Mouse (Mus musculus) liver, adult 2 months (tissue): ENCODE measurements around the gene Arpc3. TPM values are rescaled to one million over a fixed set of nuclear protein-coding genes. Genes with fewer than 3 reads are reported as not detected.

ENCODE experiments used
- DNase-seq: peaks from one replicate; pipeline ENCODE4 v3.0.0-alpha.2; 2011; ENCODE audit warnings: low read depth, low spot score; ENCODE audit errors: extremely low read depth
- H3K27ac ChIP-seq: fragments of 200-500 bp; replicated peaks from 2 replicates; pipeline ENCODE4 v1.5.1; 2012; ENCODE audit warnings: low read depth, mild to moderate bottlenecking, control low read depth, inconsistent platforms, low read length; ENCODE audit not compliant: insufficient read depth
- H3K27me3 ChIP-seq: fragments of 200-500 bp; 2 replicates; pipeline ENCODE4 v1.6.1; 2012; ENCODE audit warnings: mild to moderate bottlenecking, moderate library complexity, low read length, inconsistent platforms; ENCODE audit not compliant: control insufficient read depth, insufficient read depth
- H3K36me3 ChIP-seq: fragments of 200-500 bp; 2 replicates; pipeline ENCODE4 v1.6.1; 2012; ENCODE audit warnings: low read length, inconsistent platforms; ENCODE audit not compliant: control insufficient read depth, insufficient read depth
- H3K4me1 ChIP-seq: fragments of 200-500 bp; 2 replicates; pipeline ENCODE4 v1.6.1; 2011; ENCODE audit warnings: low read length; ENCODE audit not compliant: control insufficient read depth, insufficient read depth
- H3K4me3 ChIP-seq: fragments of 200-500 bp; 2 replicates; pipeline ENCODE4 v1.5.1; 2011; ENCODE audit warnings: low read depth, mild to moderate bottlenecking, control low read depth, low read length, moderate library complexity; ENCODE audit not compliant: insufficient read depth
- H3K79me2 ChIP-seq: fragments of 200-500 bp; 2 replicates; pipeline ENCODE4 v1.6.1; 2012; ENCODE audit warnings: inconsistent platforms, mild to moderate bottlenecking, low read length, moderate library complexity; ENCODE audit not compliant: control insufficient read depth, insufficient read depth
- H3K9ac ChIP-seq: fragments of 200-500 bp; 2 replicates; pipeline ENCODE4 v1.6.1; 2012; ENCODE audit warnings: low read depth, mild to moderate bottlenecking, control low read depth, inconsistent platforms, low read length
- CTCF ChIP-seq: fragments of 200-500 bp; IDR thresholded peaks from 2 replicates; pipeline ENCODE4 v1.5.1; 2011; ENCODE audit warnings: low read depth, low read length, control low read depth
- POLR2A ChIP-seq: fragments of 200-500 bp; IDR thresholded peaks from 2 replicates; pipeline ENCODE4 v1.6.1; 2011; ENCODE audit warnings: low read length, control low read depth; ENCODE audit not compliant: insufficient read depth; ENCODE audit errors: extremely low read depth
- WGBS: fragments of 180-500 bp; shearing (Covaris S2); methylation state at CpG from one replicate; pipeline ENCODE4 v1.1.7; 2018; 5-methylcytosine and 5-hydroxymethylcytosine counted together
- polyA plus RNA-seq: library from polyadenylated mRNA; depleted of rRNA; stranded (reverse); fragments of >200 nt; gene quantifications from 2 replicates; pipeline ENCODE4 v1.2.3, GENCODE M21; 2012
- total RNA-seq: library from RNA; depleted of rRNA; stranded (reverse); fragments of >200 nt; gene quantifications from 2 replicates; pipeline ENCODE4 v1.2.3, GENCODE M21; 2014

The Arpc3 gene
- total and polyA plus RNA-seq, 2 experiments: 119 to 121 TPM

GRCm38 (mm10) chr5:122448869-122449268 lies 57.2 kb downstream of the Arpc3 start:
- TF ChIP-seq POLR2A: no peak
- no peak for TF ChIP-seq CTCF
- H3K4me3 ChIP-seq: no peak overlapping the region
- H3K9ac ChIP-seq: no peak overlapping the region
- 89% methylated on average over 5 of the region's 5 CpGs for WGBS
- no peaks in the 10 kb centered on the region for H3K27me3 ChIP-seq
- peaks cover 9% of the 10 kb centered on the region for H3K36me3 ChIP-seq
- no peak for DNase-seq
- H3K4me1 ChIP-seq: peaks cover 13% of the 10 kb centered on the region
- no peak overlapping the region for H3K27ac ChIP-seq
- no peaks in the 10 kb centered on the region for H3K79me2 ChIP-seq

- Histone ChIP-seq H3K27ac (no peak overlapping the region), H3K27me3 (no peaks in the 10 kb centered on the region), H3K79me2 (no peaks in the 10 kb centered on the region), H3K9ac (no peak overlapping the region), H3K4me1 (peaks cover 13% of the 10 kb centered on the region), H3K36me3 (peaks cover 13% of the 10 kb centered on the region), H3K4me3 (no peak overlapping the region)
- no peak for DNase-seq
- no peak for TF ChIP-seq CTCF
- TF ChIP-seq POLR2A: no peak
- WGBS: 63% methylated on average over 7 of the region's 7 CpGs
Observed at GRCm38 (mm10) chr5:122449946-122450345, 58.3 kb downstream of the Arpc3 start.

- Histone ChIP-seq H3K4me1 (peaks cover 13% of the 10 kb centered on the region), H3K27me3 (no peaks in the 10 kb centered on the region), H3K9ac (no peak overlapping the region), H3K4me3 (no peak overlapping the region), H3K79me2 (no peaks in the 10 kb centered on the region), H3K36me3 (peaks cover 15% of the 10 kb centered on the region), H3K27ac (peak overlapping the region; percentile 4; the same call in 1 of the 2 replicates)
- WGBS: 23% methylated on average over 5 of the region's 5 CpGs
- peak; percentile 55 for DNase-seq
- TF ChIP-seq CTCF (peak; percentile 44), POLR2A (no peak)
Observed at GRCm38 (mm10) chr5:122450913-122451317, 59.2 kb downstream of the Arpc3 start.

GRCm38 (mm10) chr5:122451324-122451723 lies 59.6 kb downstream of the Arpc3 start:
- WGBS: 54% methylated on average over 5 of the region's 5 CpGs
- H3K79me2 ChIP-seq: no peaks in the 10 kb centered on the region
- H3K4me1 ChIP-seq: peaks cover 13% of the 10 kb centered on the region
- no peak overlapping the region for H3K4me3 ChIP-seq
- H3K36me3 ChIP-seq: peaks cover 19% of the 10 kb centered on the region
- no peak overlapping the region for H3K9ac ChIP-seq
- no peaks in the 10 kb centered on the region for H3K27me3 ChIP-seq
- H3K27ac ChIP-seq: 0 out of 2 replicates have a peak overlapping the region, but pooled peaks have one; percentile 43
- DNase-seq: peak; percentile 76
- TF ChIP-seq POLR2A (no peak), CTCF (no peak)

GRCm38 (mm10) chr5:122452194-122452593 lies 60.5 kb downstream of the Arpc3 start:
- Histone ChIP-seq H3K27ac (no peak overlapping the region; the same call in 1 of the 2 replicates), H3K36me3 (peaks cover 24% of the 10 kb centered on the region), H3K4me3 (no peak overlapping the region), H3K79me2 (no peaks in the 10 kb centered on the region), H3K4me1 (peaks cover 13% of the 10 kb centered on the region), H3K27me3 (no peaks in the 10 kb centered on the region), H3K9ac (no peak overlapping the region)
- no peak for DNase-seq
- TF ChIP-seq CTCF: no peak
- no peak for TF ChIP-seq POLR2A
- 83% methylated on average over 7 of the region's 7 CpGs for WGBS

GRCm38 (mm10) chr5:122453188-122453587 lies 61.5 kb downstream of the Arpc3 start:
- Histone ChIP-seq H3K27me3 (no peaks in the 10 kb centered on the region), H3K79me2 (no peaks in the 10 kb centered on the region), H3K27ac (no peak overlapping the region), H3K4me1 (peaks cover 13% of the 10 kb centered on the region), H3K36me3 (peaks cover 29% of the 10 kb centered on the region), H3K4me3 (no peak overlapping the region), H3K9ac (no peak overlapping the region)
- TF ChIP-seq CTCF (no peak), POLR2A (no peak)
- WGBS: 74% methylated on average over 6 of the region's 6 CpGs
- DNase-seq: no peak
